Mouse (Mus musculus) T-cell, adult 2 months (primary cell): Measurements from ENCODE around the gene Psmc1.

Source experiments
- DNase-seq: peaks from one replicate; pipeline ENCODE4 v3.0.0; 2022; ENCODE audit warnings: low spot score

Psmc1 gene

DNA sequence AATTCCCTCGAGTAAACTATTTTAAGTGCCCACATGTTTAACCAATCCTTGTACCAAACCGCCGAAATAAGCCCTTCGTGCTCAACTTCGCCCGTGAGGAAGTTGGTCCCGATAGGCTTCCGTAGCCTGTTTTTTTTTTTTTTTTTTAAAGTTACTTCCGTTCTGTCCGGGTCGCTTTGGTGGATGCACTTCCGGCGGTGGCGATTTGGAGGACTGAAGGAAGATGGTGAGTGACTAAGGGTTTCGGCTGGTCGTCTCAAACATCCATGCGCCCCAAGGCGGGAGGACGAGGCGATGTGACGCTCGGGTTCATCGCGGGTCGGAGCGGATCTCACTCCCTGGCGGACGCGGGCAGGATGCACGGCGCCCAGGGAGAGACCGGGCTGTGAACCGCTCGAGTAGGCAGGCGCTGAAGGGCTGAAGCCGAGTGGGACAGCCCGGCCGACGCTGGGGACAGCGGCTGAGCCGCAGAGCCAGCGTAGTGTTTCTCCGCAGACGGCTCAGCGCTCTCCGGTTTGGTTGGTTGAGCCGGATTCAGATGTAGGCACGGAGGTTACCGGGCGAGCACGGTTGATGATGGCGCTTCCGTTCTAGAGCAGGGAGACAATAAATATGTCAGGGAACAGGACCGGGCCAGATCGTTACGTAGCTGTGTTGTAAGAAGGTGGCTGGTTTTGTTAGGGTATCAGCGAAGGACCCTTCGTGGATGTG is at the start of gene Psmc1:
Psmc1 (plus strand) TSS at position 169 of the 711 bp plus-strand sequence.
- peak; percentile 81 for DNase-seq

DNA sequence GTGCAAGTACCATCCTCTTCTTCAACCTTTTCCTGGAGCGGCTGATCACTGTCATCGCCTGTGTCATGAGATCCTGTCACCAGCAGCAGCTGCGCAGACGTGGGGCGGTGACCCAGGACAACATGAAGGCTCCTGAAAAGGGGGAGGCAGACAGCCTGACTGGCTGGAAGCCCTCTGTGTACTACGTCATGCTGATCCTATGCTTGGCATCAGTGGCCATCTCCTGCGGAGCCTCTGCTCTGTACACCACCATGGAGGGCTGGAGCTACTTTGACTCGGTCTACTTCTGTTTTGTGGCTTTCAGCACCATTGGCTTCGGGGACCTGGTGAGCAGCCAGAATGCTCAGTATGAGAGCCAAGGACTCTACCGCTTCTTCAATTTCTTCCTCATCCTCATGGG is 48.9 kb upstream of the Psmc1 start:
- no peak for DNase-seq

- no peak for DNase-seq
Observed at GRCm38 (mm10) chr12:100061826-100062225, 48.1 kb upstream of the Psmc1 start.

- DNase-seq = no peak
Observed at GRCm38 (mm10) chr12:100062584-100062983, 47.4 kb upstream of the Psmc1 start.

DNA sequence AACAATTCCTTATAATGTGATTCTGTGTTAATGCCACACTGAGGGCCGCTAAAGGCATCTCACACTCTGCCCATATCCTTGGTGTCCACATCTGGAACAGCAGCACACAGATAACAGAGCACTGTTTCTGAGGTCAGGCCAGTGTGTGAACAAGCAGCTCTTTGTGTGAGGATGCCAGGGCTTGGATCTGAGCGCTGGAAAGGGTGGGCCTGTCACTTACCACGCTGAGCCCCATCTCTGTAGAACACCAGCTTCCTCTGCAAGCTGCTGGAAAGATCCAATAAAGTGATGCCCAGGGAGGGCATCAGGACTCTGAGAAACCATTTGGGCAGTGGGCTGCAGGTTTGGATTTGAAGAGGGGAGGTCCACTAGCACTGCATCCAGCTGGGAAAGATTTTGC is 44.8 kb upstream of the Psmc1 start:
- DNase-seq = no peak

DNA sequence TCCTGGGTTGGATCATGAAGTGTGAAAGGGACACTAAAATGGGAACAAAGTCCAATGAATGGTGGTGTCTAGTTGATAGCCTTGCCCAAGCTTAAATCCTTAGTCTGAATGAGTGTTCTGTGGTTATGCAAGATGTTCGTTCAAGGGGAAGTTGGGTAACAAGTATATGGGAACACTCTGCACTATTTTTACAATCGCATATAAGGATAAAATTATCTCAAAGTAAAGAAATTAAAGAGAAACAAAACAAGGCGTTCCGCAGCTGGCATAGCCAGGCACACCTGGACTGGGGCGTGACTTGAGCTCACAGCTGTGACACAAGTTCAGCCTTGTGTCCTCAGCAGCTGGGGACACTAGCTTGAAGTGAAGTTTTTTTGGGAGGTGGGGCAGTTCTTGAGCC is 42.5 kb upstream of the Psmc1 start:
- DNase-seq = no peak

DNA sequence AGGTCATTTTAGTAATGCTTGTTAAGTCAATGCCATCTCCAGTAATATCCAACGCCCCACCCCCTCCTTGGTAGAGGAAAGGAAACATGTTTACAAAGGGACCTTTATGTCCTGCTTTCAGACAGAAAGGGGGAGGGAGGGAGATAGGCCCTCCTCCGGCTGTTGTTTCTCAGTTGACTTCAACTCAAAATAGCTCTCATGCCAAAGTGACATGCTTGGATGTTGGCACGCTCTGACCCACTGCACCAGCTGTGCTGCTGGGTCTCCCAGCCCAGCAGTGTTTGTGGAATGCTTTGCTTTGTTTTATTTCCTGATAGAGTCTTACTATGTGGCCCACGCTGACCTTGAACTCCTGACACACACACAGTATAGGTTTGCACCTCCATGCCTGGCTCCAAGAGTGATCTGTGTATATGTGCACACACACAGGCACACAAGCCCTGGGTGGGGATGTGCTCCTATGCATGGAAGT is 36.7 kb upstream of the Psmc1 start:
- DNase-seq = no peak

- DNase-seq = no peak
Observed at GRCm38 (mm10) chr12:100075715-100076114, 34.2 kb upstream of the Psmc1 start.

DNA sequence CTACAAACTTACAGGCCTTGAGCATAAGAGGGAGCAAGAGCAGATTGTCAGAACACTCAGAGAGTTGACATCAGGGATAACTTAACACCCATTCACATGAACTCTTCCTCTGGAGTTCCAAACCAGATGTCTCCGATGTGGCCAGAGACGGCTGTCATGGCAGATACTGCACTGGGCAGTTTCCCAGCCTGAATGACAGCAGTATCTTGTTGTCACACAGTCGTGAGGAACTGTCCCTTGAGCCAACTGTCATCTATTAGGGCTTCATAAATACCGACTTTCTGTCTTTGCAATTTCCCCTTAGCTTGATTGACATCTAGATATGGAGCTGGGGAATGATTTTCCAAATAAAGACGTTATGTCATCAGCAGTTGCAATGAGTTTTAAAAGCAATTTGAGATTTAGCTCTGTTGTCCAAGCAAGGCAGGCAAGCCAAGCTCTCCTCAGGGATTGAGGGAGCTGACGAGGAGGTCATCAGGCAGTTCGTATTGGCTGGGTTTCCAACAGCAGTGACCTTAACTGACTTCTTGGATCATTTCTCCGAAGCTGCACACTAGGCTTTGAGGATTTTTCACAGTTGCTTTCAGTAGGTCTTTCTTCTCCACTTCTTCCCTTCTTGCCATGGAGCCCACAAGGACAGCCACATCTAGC is 30.2 kb upstream of the Psmc1 start:
- no peak for DNase-seq

GRCm38 (mm10) chr12:100088026-100088425 is 21.9 kb upstream of the Psmc1 start:
- DNase-seq = no peak

GRCm38 (mm10) chr12:100089265-100089664 is 20.7 kb upstream of the Psmc1 start:
- no peak for DNase-seq

GRCm38 (mm10) chr12:100090750-100091149 is 19.2 kb upstream of the Psmc1 start:
- no peak for DNase-seq

- no peak for DNase-seq
Observed at GRCm38 (mm10) chr12:100093046-100093445, 16.9 kb upstream of the Psmc1 start.

DNA sequence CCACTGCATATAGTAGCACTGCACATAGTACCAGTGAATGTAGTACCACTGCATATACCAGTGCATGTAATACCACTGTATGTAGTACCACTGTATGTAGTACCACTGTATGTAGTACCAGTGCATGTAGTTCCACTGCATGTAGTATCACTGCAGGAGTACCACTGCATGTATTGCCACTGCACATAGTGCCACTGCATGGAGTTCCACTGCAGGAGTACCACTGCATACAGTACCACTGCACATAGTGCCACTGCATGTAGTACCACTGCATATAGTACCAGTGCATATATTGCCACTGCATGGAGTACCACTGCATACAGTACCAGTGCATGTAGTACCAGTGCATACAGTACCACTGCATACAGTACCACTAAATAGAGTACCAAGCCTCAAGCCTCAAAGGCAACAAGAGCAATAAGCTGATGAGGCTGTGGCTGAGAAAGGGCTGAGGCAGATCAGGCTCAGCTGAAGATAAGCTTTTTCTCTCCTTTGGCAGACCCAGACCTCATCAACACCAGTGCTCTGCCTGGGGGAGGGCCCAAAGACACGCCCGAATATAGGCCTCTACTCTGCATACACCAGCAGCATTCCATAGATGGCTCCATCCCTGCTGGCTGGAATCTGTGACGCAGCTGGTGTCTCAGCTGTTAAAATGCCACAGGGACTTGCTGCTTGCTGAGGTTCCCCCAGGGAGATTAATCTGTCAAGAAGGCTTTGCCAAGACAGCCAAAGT is 9.8 kb upstream of the Psmc1 start:
- no peak for DNase-seq

DNA sequence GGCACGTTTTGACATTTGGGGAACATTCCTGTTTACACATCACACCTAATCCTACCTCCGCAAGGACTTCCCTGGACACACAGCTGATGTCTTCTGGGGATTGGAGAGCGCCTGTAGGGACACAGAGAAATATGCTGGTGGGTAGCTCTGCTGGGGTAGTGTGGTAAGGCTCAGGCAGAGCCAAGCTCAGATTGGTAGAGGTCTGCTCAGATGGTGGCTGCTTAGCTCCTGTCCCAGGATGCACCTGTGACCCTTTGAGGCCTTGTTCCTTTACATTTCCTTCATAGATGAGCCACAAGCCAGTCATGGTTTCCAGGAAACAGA is 9.3 kb upstream of the Psmc1 start:
- no peak for DNase-seq

DNA sequence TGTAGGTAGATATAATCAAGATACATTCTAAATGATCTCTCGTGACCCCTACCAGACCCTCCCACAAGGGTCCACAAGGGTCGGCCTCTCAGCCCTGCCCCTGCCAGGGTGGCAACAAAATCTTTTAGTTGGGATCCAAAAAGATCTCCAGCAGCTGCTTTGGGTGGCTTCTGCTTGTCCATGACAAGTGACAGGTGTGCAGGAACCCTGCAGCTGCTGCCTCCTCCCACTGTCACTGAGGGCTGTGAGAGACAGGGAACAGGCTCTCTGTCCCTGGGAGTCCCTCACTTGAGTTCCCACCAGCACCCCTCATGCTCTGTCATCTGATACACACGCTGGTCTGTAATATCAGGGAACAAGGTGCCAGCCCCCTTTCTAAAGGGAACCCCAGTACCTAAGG is 8.3 kb upstream of the Psmc1 start:
- no peak for DNase-seq

DNA sequence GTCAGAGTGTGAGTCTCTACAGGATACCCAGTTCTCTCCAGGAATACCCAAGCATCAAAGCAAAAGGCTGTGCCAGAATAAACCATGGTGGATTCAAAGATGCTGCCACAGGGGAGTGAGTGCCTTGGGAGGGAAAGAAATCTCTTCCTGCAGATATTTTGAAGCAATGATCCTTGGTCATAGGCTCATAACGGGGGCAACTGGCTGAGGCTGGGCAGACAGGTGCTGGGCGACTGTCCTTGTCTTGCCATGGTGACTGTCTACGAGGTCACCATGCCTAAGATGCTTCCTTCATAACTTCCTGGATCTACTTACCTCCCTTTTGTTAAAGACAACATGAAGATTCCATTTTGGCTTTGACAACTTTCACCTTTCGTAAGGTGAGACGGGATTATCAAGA is 5.4 kb upstream of the Psmc1 start:
- DNase-seq = no peak

GRCm38 (mm10) chr12:100106275-100106895 is 3.6 kb upstream of the Psmc1 start:
- DNase-seq = peak; percentile 73

DNA sequence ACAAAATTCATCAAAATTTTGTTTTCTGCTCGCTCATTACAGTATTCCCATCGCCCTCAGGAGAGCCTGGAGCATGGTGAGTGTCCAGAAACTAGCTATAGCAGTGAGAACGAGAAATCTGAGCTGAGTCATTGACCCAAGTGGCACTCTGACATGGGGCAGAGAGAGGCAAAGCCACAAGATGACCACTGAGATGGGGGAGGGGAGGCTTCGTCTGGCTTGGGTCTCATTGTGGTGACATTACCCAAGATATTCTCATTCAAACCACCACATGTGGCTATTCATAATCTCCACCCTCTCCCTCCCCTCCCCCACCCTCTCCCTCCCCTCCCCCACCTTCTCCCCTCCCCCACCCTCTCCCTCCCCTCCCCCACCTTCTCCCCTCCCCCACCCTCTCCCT is 2.5 kb upstream of the Psmc1 start:
- DNase-seq = no peak

DNA sequence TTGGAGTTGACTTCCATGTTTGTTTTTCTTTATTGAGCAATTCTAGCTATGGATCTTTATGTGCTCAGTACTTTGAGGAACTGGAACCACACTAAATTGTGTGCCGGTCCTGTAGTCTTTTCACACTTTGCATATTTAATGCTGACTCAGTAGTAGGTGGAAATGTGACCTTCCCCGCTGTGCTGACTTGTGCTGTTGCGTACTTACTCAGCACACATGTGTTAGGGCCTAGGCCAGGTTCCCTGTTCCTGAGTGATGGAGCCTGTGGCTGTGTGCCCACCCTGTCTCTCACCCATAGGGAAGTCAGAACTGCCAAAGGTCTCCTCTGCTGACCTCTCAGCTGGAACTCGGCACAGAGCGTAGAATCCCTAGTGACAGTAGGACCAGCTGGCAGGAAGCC is 6.0 kb downstream of the Psmc1 start:
- DNase-seq = no peak

DNA sequence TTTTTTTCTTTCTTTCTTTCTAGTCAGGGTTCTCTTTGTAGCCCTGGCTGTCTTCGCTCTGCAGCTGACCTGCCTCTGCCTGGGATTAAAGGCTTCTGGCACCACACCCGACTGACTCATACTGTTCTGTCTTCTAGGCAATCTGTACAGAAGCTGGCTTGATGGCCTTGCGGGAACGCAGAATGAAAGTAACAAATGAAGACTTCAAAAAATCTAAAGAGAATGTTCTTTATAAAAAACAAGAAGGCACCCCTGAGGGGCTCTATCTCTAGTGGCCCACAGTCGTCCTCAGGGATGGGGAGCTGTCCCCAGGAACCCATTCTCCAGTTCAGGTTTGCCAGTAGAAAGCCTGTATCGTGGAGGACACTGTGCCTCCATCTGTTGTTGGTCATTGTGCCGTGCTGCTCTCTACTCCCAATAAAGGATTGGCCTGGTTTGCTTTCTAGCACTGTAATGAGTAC is 13.0 kb downstream of the Psmc1 start:
- DNase-seq = no peak

DNA sequence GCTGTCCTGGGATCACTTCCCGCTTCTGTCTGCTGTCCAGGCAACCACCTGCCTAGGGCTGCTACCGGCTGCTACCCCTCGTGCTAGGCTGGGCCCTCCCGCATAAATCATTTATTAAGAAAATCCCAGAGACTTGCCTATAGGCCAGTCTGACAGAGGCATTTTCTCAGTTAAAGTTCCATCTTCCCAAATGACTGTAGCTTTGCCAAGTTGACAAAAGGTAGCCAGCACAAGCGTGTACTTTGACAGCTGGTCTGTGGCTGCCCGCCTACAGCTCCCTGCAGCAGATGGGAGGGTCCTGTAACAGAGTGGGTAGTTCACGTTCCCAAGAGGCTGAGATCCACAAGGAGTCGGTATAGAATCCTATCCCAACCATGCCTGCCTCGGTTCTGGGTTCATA is 13.5 kb downstream of the Psmc1 start:
- no peak for DNase-seq
